In the genomic region with DNA sequence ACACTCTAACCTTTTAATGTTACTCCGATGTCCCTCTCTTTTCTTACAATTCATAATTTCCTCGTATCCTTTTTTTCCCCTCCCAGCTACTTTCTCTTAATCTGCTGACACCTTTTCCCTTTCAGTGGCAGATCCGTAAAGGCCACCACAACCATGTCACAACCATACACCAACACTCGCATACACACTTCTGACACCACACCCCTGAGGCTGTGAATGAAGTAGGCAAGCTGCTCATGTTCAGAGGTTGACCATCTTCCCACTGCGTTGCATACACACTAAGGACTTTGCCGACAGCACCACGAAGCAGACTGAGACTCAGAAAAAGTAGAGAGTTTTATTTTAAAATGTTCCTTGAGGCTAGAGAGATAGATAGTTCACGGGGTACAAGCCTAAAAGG, we compare ENCODE assay signal across 16 mouse cellular contexts.
"Had no signal": no experiment of that assay in that cellular context is flagged by ENCODE, and none has a peak within 500 bp of the region (broad histone marks: within the 10 kb centered on the region; RNA-seq: fewer than 3 reads in every experiment).

No protein-coding gene starts in this region.

- H3K27me3 ChIP-seq: limb, embryonic 13.5 days; midbrain, embryonic 15.5 days; neural tube, embryonic 13.5 days; stomach, embryonic 15.5 days had no signal

- DNase-seq: kidney, adult 11 months; kidney, adult 9 months; kidney, postnatal 4 days; left cerebral cortex, postnatal 4 days; retina, postnatal 1 day; right cerebral cortex, postnatal 4 days; thymus, adult 2 months; thymus, postnatal 25 days had no signal

- H3K4me1 ChIP-seq: midbrain, embryonic 15.5 days; stomach, embryonic 15.5 days had no signal

- ATAC-seq: midbrain, embryonic 15.5 days had no signal

- H3K27ac ChIP-seq: kidney, postnatal 0 days; layer of hippocampus, adult 2 months; limb, embryonic 13.5 days; liver, embryonic 14.5 days; midbrain, embryonic 15.5 days; neural tube, embryonic 13.5 days; stomach, embryonic 15.5 days had no signal

- H3K4me3 ChIP-seq: layer of hippocampus, adult 2 months; limb, embryonic 13.5 days; midbrain, embryonic 15.5 days; neural tube, embryonic 13.5 days; stomach, embryonic 15.5 days had no signal

- H3K9ac ChIP-seq: limb, embryonic 13.5 days; liver, embryonic 14.5 days; midbrain, embryonic 15.5 days; neural tube, embryonic 13.5 days; stomach, embryonic 15.5 days had no signal

- H3K36me3 ChIP-seq: midbrain, embryonic 15.5 days; neural tube, embryonic 13.5 days; stomach, embryonic 15.5 days had no signal

- H3K9me3 ChIP-seq: limb, embryonic 13.5 days; midbrain, embryonic 15.5 days; neural tube, embryonic 13.5 days; stomach, embryonic 15.5 days had no signal

- H3K4me2 ChIP-seq: limb, embryonic 13.5 days; midbrain, embryonic 11.5 days; midbrain, embryonic 15.5 days; neural tube, embryonic 13.5 days; stomach, embryonic 15.5 days had no signal
